19 mouse cellular contexts compared by ENCODE assay signal in genomic region chr3:42427363-42427762, GRCm38 (mm10).
DNase-seq lines count a peak whose midpoint lies in the region; ATAC-seq lines count a peak whose summit lies in the region.
"Had no signal": no experiment of that assay in that cellular context is flagged by ENCODE, and none has a peak within 500 bp of the region (broad histone marks: within the 10 kb centered on the region; RNA-seq: fewer than 3 reads in every experiment).

No protein-coding gene starts in this region.

- ATAC-seq in midbrain, embryonic 14.5 days (ENCODE audit: low FRiP score, low TSS enrichment), result no peak
- ATAC-seq in midbrain, embryonic 13.5 days, result no peak
- ATAC-seq in hindbrain, embryonic 16.5 days, result peak; percentile 72
- ATAC-seq: forebrain, embryonic 13.5 days; inflammation-experienced regulatory T-cells, adult 6 months had no signal

- no peaks in the 10 kb centered on the region for H3K36me3 ChIP-seq in midbrain, embryonic 14.5 days (ENCODE audit: control insufficient read depth, insufficient read depth, low read length)
- no peaks in the 10 kb centered on the region for H3K36me3 ChIP-seq in midbrain, embryonic 13.5 days
- H3K36me3 ChIP-seq in hindbrain, embryonic 16.5 days (ENCODE audit: control insufficient read depth, insufficient read depth, low read length), result no peaks in the 10 kb centered on the region
- H3K36me3 ChIP-seq: liver, embryonic 15.5 days; midbrain, embryonic 12.5 days had no signal

- WGBS in midbrain, embryonic 14.5 days, result 71% methylated on average over 9 of the region's 9 CpGs
- WGBS in midbrain, embryonic 13.5 days, result 80% methylated on average over 9 of the region's 9 CpGs
- 63% methylated on average over 9 of the region's 9 CpGs for WGBS in hindbrain, embryonic 16.5 days

- H3K27ac ChIP-seq in midbrain, embryonic 14.5 days (replicated peaks; ENCODE audit: low read depth, low read length), result no peak overlapping the region
- H3K27ac ChIP-seq in midbrain, embryonic 13.5 days, result no peak overlapping the region
- no peak overlapping the region for H3K27ac ChIP-seq in hindbrain, embryonic 16.5 days (ENCODE audit: low read depth, low read length)
- H3K27ac ChIP-seq: forebrain, embryonic 13.5 days; heart, adult 2 months; liver, embryonic 15.5 days; midbrain, embryonic 12.5 days had no signal

- peak; percentile 10 for DNase-seq in embryo, embryonic 10 days (ENCODE audit: low spot score)
- DNase-seq in embryo, embryonic 9.5 days (ENCODE audit: extremely low spot score), result no peak
- DNase-seq in midbrain, embryonic 14.5 days, result peak; percentile 7
- DNase-seq in retina, embryonic 14.5 days (ENCODE audit: low spot score), result peak; percentile 5
- no peak for DNase-seq in ovary, adult 18-20 months (ENCODE audit: low spot score)
- no peak for DNase-seq in frontal cortex, adult 2 months (ENCODE audit: extremely low spot score in 1 of 2, low spot score in 1 of 2)
- DNase-seq: adrenal gland, postnatal 10 days; cerebellum, adult 9-10 months; gastrocnemius, postnatal 10 days; heart, adult 2 months; kidney, adult 9 months; left cerebral cortex, postnatal 4 days; thymus, postnatal 36 days had no signal

- H3K4me1 ChIP-seq in midbrain, embryonic 14.5 days (ENCODE audit: control insufficient read depth, insufficient read depth, low read length), result no peaks in the 10 kb centered on the region
- no peaks in the 10 kb centered on the region for H3K4me1 ChIP-seq in midbrain, embryonic 13.5 days (replicated peaks)
- no peaks in the 10 kb centered on the region for H3K4me1 ChIP-seq in hindbrain, embryonic 16.5 days (ENCODE audit: control insufficient read depth, insufficient read depth, low read depth, low read length)
- H3K4me1 ChIP-seq: forebrain, embryonic 13.5 days; liver, embryonic 15.5 days; midbrain, embryonic 12.5 days had no signal

- H3K4me2 ChIP-seq in midbrain, embryonic 14.5 days (ENCODE audit: low read length), result no peak overlapping the region
- H3K4me2 ChIP-seq in midbrain, embryonic 13.5 days (replicated peaks), result no peak overlapping the region
- peak overlapping the region; percentile 23; the same call in 1 of the 2 replicates for H3K4me2 ChIP-seq in hindbrain, embryonic 16.5 days (ENCODE audit: low read length)
- H3K4me2 ChIP-seq: forebrain, embryonic 13.5 days; liver, embryonic 15.5 days; midbrain, embryonic 12.5 days had no signal

- no peak overlapping the region for H3K9ac ChIP-seq in midbrain, embryonic 14.5 days (replicated peaks; ENCODE audit: low read length)
- H3K9ac ChIP-seq in midbrain, embryonic 13.5 days (replicated peaks), result no peak overlapping the region
- no peak overlapping the region for H3K9ac ChIP-seq in hindbrain, embryonic 16.5 days (ENCODE audit: low read depth, low read length)
- H3K9ac ChIP-seq: forebrain, embryonic 13.5 days; liver, embryonic 15.5 days; midbrain, embryonic 12.5 days had no signal

- H3K4me3 ChIP-seq in midbrain, embryonic 14.5 days (replicated peaks; ENCODE audit: low read depth, low read length), result no peak overlapping the region
- H3K4me3 ChIP-seq in midbrain, embryonic 13.5 days (replicated peaks), result no peak overlapping the region
- no peak overlapping the region for H3K4me3 ChIP-seq in hindbrain, embryonic 16.5 days (ENCODE audit: low read length)
- H3K4me3 ChIP-seq: forebrain, embryonic 13.5 days; heart, adult 2 months; liver, embryonic 15.5 days; midbrain, embryonic 12.5 days had no signal

- H3K9me3 ChIP-seq in midbrain, embryonic 14.5 days (ENCODE audit: control insufficient read depth, low read length), result no peaks in the 10 kb centered on the region
- no peaks in the 10 kb centered on the region for H3K9me3 ChIP-seq in midbrain, embryonic 13.5 days
- no peaks in the 10 kb centered on the region for H3K9me3 ChIP-seq in hindbrain, embryonic 16.5 days (ENCODE audit: control insufficient read depth, low read length)
- H3K9me3 ChIP-seq: forebrain, embryonic 13.5 days; liver, embryonic 15.5 days; midbrain, embryonic 12.5 days had no signal

- no peaks in the 10 kb centered on the region for H3K27me3 ChIP-seq in midbrain, embryonic 14.5 days (ENCODE audit: control insufficient read depth, insufficient read depth, low read length)
- H3K27me3 ChIP-seq in midbrain, embryonic 13.5 days, result no peaks in the 10 kb centered on the region
- no peaks in the 10 kb centered on the region for H3K27me3 ChIP-seq in hindbrain, embryonic 16.5 days (replicated peaks; ENCODE audit: control insufficient read depth, insufficient read depth, low read length)
- H3K27me3 ChIP-seq: forebrain, embryonic 13.5 days; liver, embryonic 15.5 days; midbrain, embryonic 12.5 days had no signal

Comparison
In these comparisons a context has a peak if more than half of its experiments do, and no peak if none do; other contexts are left out.
1. DNase-seq: peak in embryo, embryonic 10 days (single experiment), midbrain, embryonic 14.5 days (single experiment) and retina, embryonic 14.5 days (single experiment); none in embryo, embryonic 9.5 days (single experiment), ovary, adult 18-20 months (single experiment) and frontal cortex, adult 2 months (0 of 2).